Mouse (Mus musculus): ENCODE results near the gene Cd68. TPM values are rescaled to one million over a fixed set of nuclear protein-coding genes. Genes with fewer than 3 reads are reported as not detected.

The Cd68 gene
- polyA plus RNA-seq, 1 experiment: 0.60 TPM

- TF ChIP-seq TAL1 (IDR thresholded peaks at IDR 0.05; ENCODE audit: low read length) (no peak), GATA1 (IDR thresholded peaks at IDR 0.05; ENCODE audit: low read length) (no peak)
- Histone ChIP-seq H3K4me3 (replicated peaks) (peak overlapping the region; percentile 87), H3K4me1 (ENCODE audit: control insufficient read depth) (peaks cover 67% of the 10 kb centered on the region), H3K27me3 (ENCODE audit: control insufficient read depth) (no peaks in the 10 kb centered on the region), H3K36me3 (ENCODE audit: control insufficient read depth) (peaks cover 70% of the 10 kb centered on the region), H3K9me3 (ENCODE audit: control insufficient read depth, low read length) (no peaks in the 10 kb centered on the region)
Measured at GRCm38 (mm10) chr11:69662967-69663671, 2.8 kb downstream of the Cd68 start.

- Histone ChIP-seq H3K9me3 (ENCODE audit: control insufficient read depth, low read length) (no peaks in the 10 kb centered on the region), H3K4me1 (ENCODE audit: control insufficient read depth) (peaks cover 65% of the 10 kb centered on the region), H3K36me3 (ENCODE audit: control insufficient read depth) (peaks cover 70% of the 10 kb centered on the region), H3K4me3 (replicated peaks) (peak within 1 kb of the TSS; percentile 87), H3K27me3 (ENCODE audit: control insufficient read depth) (no peaks in the 10 kb centered on the region)
- TF ChIP-seq TAL1 (IDR thresholded peaks at IDR 0.05; ENCODE audit: low read length) (no peak), GATA1 (IDR thresholded peaks at IDR 0.05; ENCODE audit: low read length) (no peak)
Measured at GRCm38 (mm10) chr11:69662213-69662966, 3.6 kb downstream of the Cd68 start, which contains the start of gene Mpdu1. TSS of gene Mpdu1 (minus strand) at chr11:69662642.

GRCm38 (mm10) chr11:69661221-69661881, 4.6 kb downstream of the Cd68 start:
- TF ChIP-seq TAL1 (IDR thresholded peaks at IDR 0.05; ENCODE audit: low read length): no peak
- TF ChIP-seq GATA1 (IDR thresholded peaks at IDR 0.05; ENCODE audit: low read length): no peak
- peak overlapping the region; percentile 87 for H3K4me3 ChIP-seq (replicated peaks)
- no peaks in the 10 kb centered on the region for H3K27me3 ChIP-seq (ENCODE audit: control insufficient read depth)
- H3K9me3 ChIP-seq (ENCODE audit: control insufficient read depth, low read length): no peaks in the 10 kb centered on the region
- H3K36me3 ChIP-seq (ENCODE audit: control insufficient read depth): peaks cover 71% of the 10 kb centered on the region
- peaks cover 71% of the 10 kb centered on the region for H3K4me1 ChIP-seq (ENCODE audit: control insufficient read depth)

DNA sequence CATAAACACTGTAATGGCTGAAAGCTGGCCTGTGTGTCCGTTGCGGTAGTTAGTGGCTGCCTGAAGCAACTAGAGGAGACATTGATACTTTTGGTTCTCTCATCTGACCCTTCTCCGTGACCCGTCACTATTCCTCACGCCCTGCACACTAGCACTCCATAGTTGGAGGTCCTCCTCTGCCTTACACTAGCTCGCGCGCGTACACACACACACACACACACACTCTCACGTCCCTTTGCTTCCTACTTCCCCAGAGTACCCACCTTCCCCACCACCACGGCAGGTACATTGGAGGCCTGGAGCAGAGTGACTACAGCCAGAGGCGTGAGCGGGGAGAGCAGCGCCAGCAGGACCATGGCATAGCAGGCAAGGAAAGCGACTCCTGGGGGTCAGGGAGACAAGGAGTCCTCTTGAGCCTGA, 8.5 kb downstream of the Cd68 start:
- Histone ChIP-seq H3K27me3 (ENCODE audit: control insufficient read depth) (no peaks in the 10 kb centered on the region), H3K4me3 (replicated peaks) (no peak overlapping the region), H3K36me3 (ENCODE audit: control insufficient read depth) (peaks cover 71% of the 10 kb centered on the region), H3K9me3 (ENCODE audit: control insufficient read depth, low read length) (no peaks in the 10 kb centered on the region), H3K4me1 (ENCODE audit: control insufficient read depth) (peaks cover 67% of the 10 kb centered on the region)
- TF ChIP-seq TAL1 (IDR thresholded peaks at IDR 0.05; ENCODE audit: low read length) (no peak), GATA1 (IDR thresholded peaks at IDR 0.05; ENCODE audit: low read length) (no peak)

DNA sequence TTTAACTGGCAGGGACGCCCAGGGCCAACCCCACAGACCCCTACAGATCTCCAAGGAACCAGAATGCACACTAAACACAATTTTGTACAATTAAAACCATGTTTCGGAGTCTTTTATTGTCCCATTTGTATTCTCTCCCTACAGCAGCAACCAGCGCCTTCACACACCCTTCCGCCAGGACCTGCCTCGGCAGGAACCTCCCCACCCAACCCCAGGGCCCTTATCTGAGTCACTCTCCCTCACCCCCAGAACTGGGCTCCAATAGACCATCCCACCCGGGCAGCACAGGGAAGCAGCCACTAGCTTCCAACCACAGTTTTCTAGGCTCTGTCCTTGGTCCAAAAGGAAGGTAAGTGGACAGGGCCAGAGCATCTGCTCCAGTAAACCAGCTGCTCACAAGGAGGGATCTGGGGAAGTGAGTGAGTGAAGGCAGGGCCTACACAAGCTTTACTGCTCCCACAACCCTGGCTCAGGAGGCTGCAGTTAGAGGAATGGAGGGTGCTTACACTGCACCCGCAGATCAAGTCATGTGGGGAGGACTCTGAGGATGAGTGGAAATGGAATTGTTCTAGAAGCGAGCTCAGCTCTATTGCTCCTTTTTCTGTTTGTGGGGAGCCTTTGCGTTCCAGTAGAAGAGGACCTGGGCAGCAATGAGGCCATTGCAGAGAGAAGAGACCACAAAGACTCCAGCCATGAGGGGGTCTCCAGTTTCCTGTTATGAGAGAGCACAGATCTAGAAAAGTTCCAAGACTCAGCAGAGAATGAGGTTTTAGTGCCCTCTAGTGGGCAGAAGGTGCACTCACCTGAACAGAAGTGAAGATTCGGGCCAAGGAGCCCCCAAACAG, 9.1 kb downstream of the Cd68 start:
- TF ChIP-seq GATA1 (IDR thresholded peaks at IDR 0.05; ENCODE audit: low read length): no peak
- no peak for TF ChIP-seq TAL1 (IDR thresholded peaks at IDR 0.05; ENCODE audit: low read length)
- Histone ChIP-seq H3K9me3 (ENCODE audit: control insufficient read depth, low read length) (no peaks in the 10 kb centered on the region), H3K4me3 (replicated peaks) (no peak overlapping the region), H3K4me1 (ENCODE audit: control insufficient read depth) (peaks cover 66% of the 10 kb centered on the region), H3K36me3 (ENCODE audit: control insufficient read depth) (peaks cover 77% of the 10 kb centered on the region), H3K27me3 (ENCODE audit: control insufficient read depth) (no peaks in the 10 kb centered on the region)

GRCm38 (mm10) chr11:69656065-69656455, 9.9 kb downstream of the Cd68 start:
- Histone ChIP-seq H3K4me1 (ENCODE audit: control insufficient read depth) (peaks cover 58% of the 10 kb centered on the region), H3K9me3 (ENCODE audit: control insufficient read depth, low read length) (no peaks in the 10 kb centered on the region), H3K4me3 (replicated peaks) (no peak overlapping the region), H3K36me3 (ENCODE audit: control insufficient read depth) (peaks cover 85% of the 10 kb centered on the region), H3K27me3 (ENCODE audit: control insufficient read depth) (no peaks in the 10 kb centered on the region)
- TF ChIP-seq TAL1 (IDR thresholded peaks at IDR 0.05; ENCODE audit: low read length) (no peak), GATA1 (IDR thresholded peaks at IDR 0.05; ENCODE audit: low read length) (no peak)

DNA sequence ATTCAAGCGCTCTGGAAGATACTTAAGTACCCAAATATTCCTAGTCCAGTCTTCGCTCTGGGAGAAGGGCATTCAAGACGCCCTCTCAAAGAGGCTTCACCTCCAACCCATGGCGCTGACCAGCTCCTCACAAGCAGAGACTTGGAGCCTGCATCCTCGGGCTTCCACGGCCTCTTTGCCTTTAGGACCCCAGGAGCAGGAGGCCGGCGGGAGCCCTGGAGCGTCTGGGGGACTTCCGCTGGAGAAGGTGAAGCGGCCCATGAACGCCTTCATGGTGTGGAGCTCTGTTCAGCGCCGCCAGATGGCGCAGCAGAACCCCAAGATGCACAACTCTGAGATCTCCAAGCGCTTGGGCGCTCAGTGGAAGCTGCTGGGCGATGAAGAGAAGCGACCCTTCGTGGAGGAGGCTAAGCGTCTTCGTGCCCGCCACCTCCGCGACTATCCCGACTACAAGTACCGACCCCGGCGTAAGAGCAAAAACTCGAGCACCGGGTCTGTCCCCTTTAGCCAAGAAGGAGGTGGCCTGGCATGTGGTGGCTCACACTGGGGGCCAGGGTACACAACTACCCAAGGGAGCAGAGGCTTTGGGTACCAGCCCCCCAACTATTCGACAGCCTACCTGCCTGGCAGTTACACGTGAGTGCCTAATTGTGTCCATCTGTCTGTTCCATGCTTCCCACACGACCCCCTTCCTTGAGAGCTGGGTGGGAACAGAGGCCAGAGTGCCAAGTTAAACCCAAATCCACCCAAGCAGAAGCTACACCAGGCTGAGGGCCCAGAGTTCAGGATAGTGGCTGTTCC, 10.5 kb downstream of the Cd68 start, which contains the start of gene Sox15:
Sox15 (plus strand) TSS at position 51 of the 801 bp plus-strand sequence.
- peaks cover 91% of the 10 kb centered on the region for H3K36me3 ChIP-seq (ENCODE audit: control insufficient read depth)
- H3K4me3 ChIP-seq (replicated peaks): no peak within 1 kb of the TSS
- H3K27me3 ChIP-seq (ENCODE audit: control insufficient read depth): no peaks in the 10 kb centered on the region
- no peaks in the 10 kb centered on the region for H3K9me3 ChIP-seq (ENCODE audit: control insufficient read depth, low read length)
- TF ChIP-seq TAL1 (IDR thresholded peaks at IDR 0.05; ENCODE audit: low read length): no peak
- no peak for TF ChIP-seq GATA1 (IDR thresholded peaks at IDR 0.05; ENCODE audit: low read length)
- H3K4me1 ChIP-seq (ENCODE audit: control insufficient read depth): peaks cover 53% of the 10 kb centered on the region

- H3K4me1 ChIP-seq (ENCODE audit: control insufficient read depth): peaks cover 47% of the 10 kb centered on the region
- no peaks in the 10 kb centered on the region for H3K27me3 ChIP-seq (ENCODE audit: control insufficient read depth)
- H3K4me3 ChIP-seq (replicated peaks): no peak overlapping the region
- TF ChIP-seq TAL1 (IDR thresholded peaks at IDR 0.05; ENCODE audit: low read length) (no peak), GATA1 (IDR thresholded peaks at IDR 0.05; ENCODE audit: low read length) (no peak)
- no peaks in the 10 kb centered on the region for H3K9me3 ChIP-seq (ENCODE audit: control insufficient read depth, low read length)
- peaks cover 91% of the 10 kb centered on the region for H3K36me3 ChIP-seq (ENCODE audit: control insufficient read depth)
Measured at GRCm38 (mm10) chr11:69654760-69655159, 11.2 kb downstream of the Cd68 start.
